Mouse (Mus musculus) liver, embryonic 15.5 days (tissue): Measurements from ENCODE around the gene Ppp1r16b. TPM values are rescaled to one million over a fixed set of nuclear protein-coding genes. Genes with fewer than 3 reads are reported as not detected.

Experiments used
- ATAC-seq: fragments of 200-750 bp; cut with Nextera tagmentation; 2 replicates; pipeline ENCODE4 v1.8.0; 2017; ENCODE audit warnings: moderate number of reproducible peaks, mild to moderate bottlenecking, moderate library complexity; ENCODE audit not compliant: insufficient read depth
- H3K27ac ChIP-seq: fragments of 300-500 bp; sonication (generic); replicated peaks from 2 replicates; pipeline ENCODE4 v1.5.1; 2015; ENCODE audit warnings: mild to moderate bottlenecking, inconsistent platforms
- H3K27me3 ChIP-seq: fragments of 300-500 bp; sonication (generic); 2 replicates; pipeline ENCODE4 v1.6.1; 2015; ENCODE audit warnings: mild to moderate bottlenecking, inconsistent platforms
- H3K36me3 ChIP-seq: fragments of 300-500 bp; sonication (generic); replicated peaks from 2 replicates; pipeline ENCODE4 v1.6.1; 2015; ENCODE audit warnings: moderate library complexity, mild to moderate bottlenecking, inconsistent platforms
- H3K4me1 ChIP-seq: fragments of 300-500 bp; sonication (generic); replicated peaks from 2 replicates; pipeline ENCODE4 v1.6.1; 2015; ENCODE audit warnings: inconsistent platforms
- H3K4me2 ChIP-seq: fragments of 300-500 bp; sonication (generic); 2 replicates; pipeline ENCODE4 v1.6.1; 2015; ENCODE audit warnings: moderate library complexity, mild to moderate bottlenecking, inconsistent platforms
- H3K4me3 ChIP-seq: fragments of 300-500 bp; sonication (generic); replicated peaks from 2 replicates; pipeline ENCODE4 v1.5.1; 2015; ENCODE audit warnings: mild to moderate bottlenecking, inconsistent platforms
- H3K9ac ChIP-seq: fragments of 300-500 bp; sonication (generic); 2 replicates; pipeline ENCODE4 v1.6.1; 2015; ENCODE audit warnings: moderate library complexity, mild to moderate bottlenecking, inconsistent platforms
- H3K9me3 ChIP-seq: fragments of 300-500 bp; sonication (generic); replicated peaks from 2 replicates; pipeline ENCODE4 v1.6.1; 2016; ENCODE audit warnings: inconsistent platforms
- WGBS: fragments of 180-500 bp; shearing (Covaris S2); methylation state at CpG from one replicate; pipeline ENCODE4 v1.1.7; 2015; ENCODE audit warnings: mixed read lengths; ENCODE audit not compliant: insufficient replicate concordance; 5-methylcytosine and 5-hydroxymethylcytosine counted together
- polyA plus RNA-seq: library from polyadenylated mRNA; unstranded; fragments of >200 nt; fragmentation: Nextera tagmentation; extraction: Ambion mirVana; gene quantifications from 2 replicates; pipeline ENCODE4 v1.2.1, GENCODE M21; 2015

Gene Ppp1r16b
- polyA plus RNA-seq, 1 experiment from 2014 or later: 1.2 TPM

GRCm38 (mm10) chr2:158680357-158680889 is 15.2 kb downstream of the Ppp1r16b start:
- Histone ChIP-seq H3K4me1 (no peaks in the 10 kb centered on the region), H3K27ac (no peak overlapping the region), H3K36me3 (no peaks in the 10 kb centered on the region), H3K9ac (no peak overlapping the region), H3K27me3 (no peaks in the 10 kb centered on the region), H3K4me2 (no peak overlapping the region), H3K9me3 (no peaks in the 10 kb centered on the region), H3K4me3 (no peak overlapping the region)
- no peak for ATAC-seq
- 70% methylated on average over 10 of the region's 10 CpGs for WGBS

- no peak for ATAC-seq
- H3K4me3 ChIP-seq: no peak overlapping the region
- 70% methylated on average over 6 of the region's 6 CpGs for WGBS
- H3K9me3 ChIP-seq: no peaks in the 10 kb centered on the region
- H3K27me3 ChIP-seq: no peaks in the 10 kb centered on the region
- no peak overlapping the region for H3K9ac ChIP-seq
- no peaks in the 10 kb centered on the region for H3K4me1 ChIP-seq
- no peaks in the 10 kb centered on the region for H3K36me3 ChIP-seq
- H3K27ac ChIP-seq: no peak overlapping the region
- no peak overlapping the region for H3K4me2 ChIP-seq
Measured at GRCm38 (mm10) chr2:158681714-158682113, 16.5 kb downstream of the Ppp1r16b start.

- WGBS: 42% methylated on average over 11 of the region's 11 CpGs
- Histone ChIP-seq H3K27ac (no peak overlapping the region), H3K9ac (no peak overlapping the region), H3K4me1 (no peaks in the 10 kb centered on the region), H3K4me3 (no peak overlapping the region), H3K9me3 (no peaks in the 10 kb centered on the region), H3K4me2 (no peak overlapping the region), H3K36me3 (no peaks in the 10 kb centered on the region), H3K27me3 (no peaks in the 10 kb centered on the region)
- no peak for ATAC-seq
Measured at GRCm38 (mm10) chr2:158682344-158683037, 17.3 kb downstream of the Ppp1r16b start.

- Histone ChIP-seq H3K27ac (no peak overlapping the region), H3K36me3 (no peaks in the 10 kb centered on the region), H3K4me1 (no peaks in the 10 kb centered on the region), H3K4me3 (no peak overlapping the region), H3K9me3 (no peaks in the 10 kb centered on the region), H3K27me3 (no peaks in the 10 kb centered on the region), H3K4me2 (no peak overlapping the region), H3K9ac (no peak overlapping the region)
- 18% methylated on average over 4 of the region's 4 CpGs for WGBS
- no peak for ATAC-seq
Measured at GRCm38 (mm10) chr2:158683038-158683413, 17.8 kb downstream of the Ppp1r16b start.

- no peaks in the 10 kb centered on the region for H3K9me3 ChIP-seq
- H3K4me2 ChIP-seq: no peak overlapping the region
- H3K27me3 ChIP-seq: no peaks in the 10 kb centered on the region
- H3K36me3 ChIP-seq: no peaks in the 10 kb centered on the region
- H3K4me3 ChIP-seq: no peak overlapping the region
- H3K27ac ChIP-seq: no peak overlapping the region
- no peak for ATAC-seq
- 62% methylated on average over 9 of the region's 9 CpGs for WGBS
- no peaks in the 10 kb centered on the region for H3K4me1 ChIP-seq
- no peak overlapping the region for H3K9ac ChIP-seq
Measured at GRCm38 (mm10) chr2:158684247-158684843, 19.1 kb downstream of the Ppp1r16b start.

GRCm38 (mm10) chr2:158684910-158685309 is 19.7 kb downstream of the Ppp1r16b start:
- Histone ChIP-seq H3K9ac (no peak overlapping the region), H3K4me2 (no peak overlapping the region), H3K27me3 (no peaks in the 10 kb centered on the region), H3K9me3 (no peaks in the 10 kb centered on the region), H3K4me3 (no peak overlapping the region), H3K36me3 (no peaks in the 10 kb centered on the region), H3K27ac (no peak overlapping the region), H3K4me1 (no peaks in the 10 kb centered on the region)
- no peak for ATAC-seq
- 80% methylated on average over 3 of the region's 3 CpGs for WGBS

GRCm38 (mm10) chr2:158686394-158686793 is 21.2 kb downstream of the Ppp1r16b start:
- Histone ChIP-seq H3K4me2 (no peak overlapping the region), H3K9ac (no peak overlapping the region), H3K4me3 (no peak overlapping the region), H3K9me3 (no peaks in the 10 kb centered on the region), H3K36me3 (no peaks in the 10 kb centered on the region), H3K27me3 (no peaks in the 10 kb centered on the region), H3K4me1 (no peaks in the 10 kb centered on the region), H3K27ac (no peak overlapping the region)
- no peak for ATAC-seq
- 40% methylated on average over 2 of the region's 2 CpGs for WGBS

- Histone ChIP-seq H3K4me2 (no peak overlapping the region), H3K27me3 (no peaks in the 10 kb centered on the region), H3K4me1 (no peaks in the 10 kb centered on the region), H3K27ac (no peak overlapping the region), H3K4me3 (no peak overlapping the region), H3K9me3 (no peaks in the 10 kb centered on the region), H3K36me3 (no peaks in the 10 kb centered on the region), H3K9ac (no peak overlapping the region)
- ATAC-seq: no peak
- 27% methylated on average over 25 of the region's 25 CpGs for WGBS
Measured at GRCm38 (mm10) chr2:158687804-158688241, 22.6 kb downstream of the Ppp1r16b start.

GRCm38 (mm10) chr2:158689060-158689459 is 23.9 kb downstream of the Ppp1r16b start:
- Histone ChIP-seq H3K4me2 (no peak overlapping the region), H3K36me3 (no peaks in the 10 kb centered on the region), H3K27ac (no peak overlapping the region), H3K4me3 (no peak overlapping the region), H3K9me3 (no peaks in the 10 kb centered on the region), H3K27me3 (no peaks in the 10 kb centered on the region), H3K4me1 (no peaks in the 10 kb centered on the region), H3K9ac (no peak overlapping the region)
- no peak for ATAC-seq
- WGBS: 52% methylated on average over 5 of the region's 5 CpGs

- H3K9ac ChIP-seq: no peak overlapping the region
- no peak overlapping the region for H3K4me2 ChIP-seq
- 46% methylated on average over 7 of the region's 7 CpGs for WGBS
- H3K27me3 ChIP-seq: no peaks in the 10 kb centered on the region
- no peak for ATAC-seq
- H3K4me1 ChIP-seq: no peaks in the 10 kb centered on the region
- no peak overlapping the region for H3K4me3 ChIP-seq
- H3K27ac ChIP-seq: no peak overlapping the region
- no peaks in the 10 kb centered on the region for H3K9me3 ChIP-seq
- no peaks in the 10 kb centered on the region for H3K36me3 ChIP-seq
Measured at GRCm38 (mm10) chr2:158689640-158690039, 24.4 kb downstream of the Ppp1r16b start.

- no peaks in the 10 kb centered on the region for H3K36me3 ChIP-seq
- H3K9me3 ChIP-seq: no peaks in the 10 kb centered on the region
- no peak overlapping the region for H3K4me2 ChIP-seq
- 9% methylated on average over 8 of the region's 8 CpGs for WGBS
- no peak for ATAC-seq
- no peaks in the 10 kb centered on the region for H3K4me1 ChIP-seq
- no peak overlapping the region for H3K9ac ChIP-seq
- H3K27me3 ChIP-seq: no peaks in the 10 kb centered on the region
- no peak overlapping the region for H3K27ac ChIP-seq
- no peak overlapping the region for H3K4me3 ChIP-seq
Measured at GRCm38 (mm10) chr2:158690116-158690515, 24.9 kb downstream of the Ppp1r16b start.
